In genomic region chr2:160958737-160959136, GRCm38 (mm10) we compare ENCODE assay signal across 11 mouse cellular contexts. TPM values are rescaled to one million over a fixed set of nuclear protein-coding genes. Genes with fewer than 3 reads are reported as not detected.
DNase-seq lines count a peak whose midpoint lies in the region; ATAC-seq and TF ChIP-seq lines count a peak whose summit lies in the region.
"Had no signal": no experiment of that assay in that cellular context is flagged by ENCODE, and none has a peak within 500 bp of the region (broad histone marks: within the 10 kb centered on the region; RNA-seq: fewer than 3 reads in every experiment).

No protein-coding gene starts in this region.

- H3K9me3 ChIP-seq in kidney, embryonic 14.5 days (ENCODE audit: control insufficient read depth, low read length), result no peaks in the 10 kb centered on the region
- H3K9me3 ChIP-seq: heart, embryonic 12.5 days; liver, embryonic 15.5 days had no signal

- H3K36me3 ChIP-seq in kidney, adult 2 months (ENCODE audit: control insufficient read depth, insufficient read depth, low read length), result peaks cover 2% of the 10 kb centered on the region; the same call in 1 of the 2 replicates
- peaks cover 74% of the 10 kb centered on the region for H3K36me3 ChIP-seq in kidney, embryonic 14.5 days (ENCODE audit: control insufficient read depth, insufficient read depth, low read length)

- H3K4me3 ChIP-seq in kidney, adult 2 months (ENCODE audit: insufficient read depth, low read depth, low read length), result no peak overlapping the region
- no peak overlapping the region for H3K4me3 ChIP-seq in kidney, embryonic 14.5 days (ENCODE audit: low read length)
- H3K4me3 ChIP-seq in embryonic fibroblast, embryonic 13.5 days (ENCODE audit: insufficient read depth, low read length), result no peak overlapping the region
- H3K4me3 ChIP-seq: heart, embryonic 12.5 days; liver, embryonic 15.5 days had no signal

- TF ChIP-seq CTCF in kidney, adult 2 months (conservative IDR thresholded peaks at IDR 0.05; ENCODE audit: insufficient read depth, insufficient read length, low read depth, low read length), result peak; percentile 54
- TF ChIP-seq CTCF in embryonic fibroblast, embryonic 13.5 days (IDR thresholded peaks at IDR 0.05; ENCODE audit: borderline replicate concordance, insufficient read depth, low read length), result 0 out of 2 replicates have a peak, but pooled peaks have one; percentile 17

- no peak overlapping the region for H3K9ac ChIP-seq in kidney, embryonic 14.5 days (ENCODE audit: low read depth, low read length)
- H3K9ac ChIP-seq: heart, embryonic 12.5 days; liver, embryonic 15.5 days had no signal

- H3K4me1 ChIP-seq in kidney, adult 2 months (ENCODE audit: control insufficient read depth, insufficient read depth, low read length), result peaks cover 16% of the 10 kb centered on the region; the same call in 1 of the 2 replicates
- H3K4me1 ChIP-seq in kidney, embryonic 14.5 days (ENCODE audit: control insufficient read depth, insufficient read depth, low read length), result no peaks in the 10 kb centered on the region
- no peaks in the 10 kb centered on the region for H3K4me1 ChIP-seq in embryonic fibroblast, embryonic 13.5 days (ENCODE audit: control insufficient read depth, insufficient read depth, low read length)
- H3K4me1 ChIP-seq: liver, embryonic 15.5 days had no signal

- no peak for TF ChIP-seq POLR2A in kidney, adult 2 months (IDR thresholded peaks at IDR 0.05; ENCODE audit: low read depth, low read length)
- no peak for TF ChIP-seq POLR2A in embryonic fibroblast, embryonic 13.5 days (IDR thresholded peaks at IDR 0.05; ENCODE audit: low read depth, low read length)

- H3K27ac ChIP-seq in kidney, adult 2 months (ENCODE audit: insufficient read depth, low read depth, low read length), result no peak overlapping the region
- H3K27ac ChIP-seq in kidney, embryonic 14.5 days (ENCODE audit: low read depth, low read length), result no peak overlapping the region
- H3K27ac ChIP-seq in embryonic fibroblast, embryonic 13.5 days (ENCODE audit: insufficient read depth, low read length), result no peak overlapping the region
- H3K27ac ChIP-seq: liver, embryonic 15.5 days had no signal

- ATAC-seq in kidney, embryonic 14.5 days (ENCODE audit: low FRiP score, low TSS enrichment), result no peak

- DNase-seq in adrenal gland, postnatal 10 days, result peak; percentile 24
- DNase-seq in adrenal gland, adult 18-20 months (ENCODE audit: low spot score in 2 of 2), result no peak
- peak; percentile 70 for DNase-seq in kidney, adult 2 months
- DNase-seq in 3T3-L1 (ENCODE audit: low read depth, low spot score), result peak; percentile 61
- no peak for DNase-seq in left cerebral cortex, adult 8-10 months (ENCODE audit: low spot score in 2 of 2)
- DNase-seq in layer of hippocampus, adult 18-20 months (ENCODE audit: low spot score in 2 of 2), result no peak
- DNase-seq: adrenal gland, postnatal 25 days had no signal

- no peaks in the 10 kb centered on the region for H3K27me3 ChIP-seq in kidney, adult 2 months (replicated peaks; ENCODE audit: control insufficient read depth, insufficient read depth, low read length)
- H3K27me3 ChIP-seq in kidney, embryonic 14.5 days (ENCODE audit: control insufficient read depth, insufficient read depth, low read length), result no peaks in the 10 kb centered on the region
- H3K27me3 ChIP-seq: heart, embryonic 12.5 days; liver, embryonic 15.5 days had no signal

- no peak overlapping the region for H3K4me2 ChIP-seq in kidney, embryonic 14.5 days (replicated peaks; ENCODE audit: low read depth, low read length)
- H3K4me2 ChIP-seq: heart, embryonic 12.5 days; liver, embryonic 15.5 days had no signal

- WGBS in kidney, adult 2 months, result 75% methylated on average over 5 of the region's 5 CpGs
- WGBS in kidney, embryonic 14.5 days, result 94% methylated on average over 5 of the region's 5 CpGs

RNA-seq across cellular contexts. Expression of gene Emilin3, which starts 46.6 kb away (rescaled TPM):
- under 1 TPM; 0.63 to 0.70 TPM for total RNA-seq in adrenal gland, postnatal 10 days (2021)
- total RNA-seq in adrenal gland, adult 18-20 months (2021), result not detected
- not detected in 2 replicates for polyA plus RNA-seq in kidney, adult 2 months (2012; rRNA removed)
- polyA plus RNA-seq in kidney, embryonic 14.5 days (2014; fragmentation: Nextera tagmentation; extraction: Ambion mirVana), result 2.0 and 3.5 TPM in 2 replicates
- 0.19 TPM in 1 of 2 replicates, not detected in the other for polyA plus RNA-seq in embryonic fibroblast, embryonic 13.5 days (2011; ENCODE audit: insufficient read length, low read depth, missing spikeins)
- under 1 TPM; 0.19 to 0.51 (median 0.32) TPM for total RNA-seq in left cerebral cortex, adult 8-10 months (2022)
- under 1 TPM; 0.18 to 0.25 TPM for total RNA-seq in layer of hippocampus, adult 18-20 months (2021)
- total RNA-seq: adrenal gland, postnatal 25 days had no signal

Comparison
In these comparisons a context has a peak if more than half of its experiments do, and no peak if none do; other contexts are left out.
1. DNase-seq: peak in adrenal gland, postnatal 10 days (single experiment), kidney, adult 2 months (single experiment) and 3T3-L1 (single experiment); none in adrenal gland, adult 18-20 months (0 of 2), left cerebral cortex, adult 8-10 months (0 of 2) and layer of hippocampus, adult 18-20 months (0 of 2).